Mouse (Mus musculus): Measurements from ENCODE around the gene Ftl1. TPM values are rescaled to one million over a fixed set of nuclear protein-coding genes. Genes with fewer than 3 reads are reported as not detected.
A peak's percentile ranks its signal among the peaks of the same experiment; 100 is the strongest.

Ftl1 gene
- polyA plus RNA-seq, 1 experiment, result 3,506 TPM

- Histone ChIP-seq H3K4me1 (ENCODE audit: control insufficient read depth, insufficient read depth, low read length) (no peaks in the 10 kb centered on the region), H3K27ac (ENCODE audit: insufficient read depth, low read length) (no peak overlapping the region), H3K4me3 (ENCODE audit: insufficient read depth, low read length) (no peak overlapping the region)
- no peak for TF ChIP-seq CTCF (IDR thresholded peaks at IDR 0.05; ENCODE audit: borderline replicate concordance, insufficient read depth, low read length)
- TF ChIP-seq POLR2A (IDR thresholded peaks at IDR 0.05; ENCODE audit: low read depth, low read length), result no peak
Observed at GRCm38 (mm10) chr7:45414740-45415224, 44.9 kb downstream of the Ftl1 start.

- peak overlapping the region; percentile 24; the same call in 1 of the 2 replicates for H3K4me3 ChIP-seq (ENCODE audit: insufficient read depth, low read length)
- no peaks in the 10 kb centered on the region for H3K4me1 ChIP-seq (ENCODE audit: control insufficient read depth, insufficient read depth, low read length)
- H3K27ac ChIP-seq (ENCODE audit: insufficient read depth, low read length), result no peak overlapping the region
- TF ChIP-seq CTCF (IDR thresholded peaks at IDR 0.05; ENCODE audit: borderline replicate concordance, insufficient read depth, low read length) (no peak), POLR2A (IDR thresholded peaks at IDR 0.05; ENCODE audit: low read depth, low read length) (no peak)
Observed at GRCm38 (mm10) chr7:45413864-45414739, 45.6 kb downstream of the Ftl1 start.

GRCm38 (mm10) chr7:45413113-45413863 lies 46.4 kb downstream of the Ftl1 start, which contains the start of gene Ntf5:
TSS of gene Ntf5 (plus strand) at chr7:45413695.
- TF ChIP-seq CTCF (IDR thresholded peaks at IDR 0.05; ENCODE audit: borderline replicate concordance, insufficient read depth, low read length), result no peak
- no peak for TF ChIP-seq POLR2A (IDR thresholded peaks at IDR 0.05; ENCODE audit: low read depth, low read length)
- H3K27ac ChIP-seq (ENCODE audit: insufficient read depth, low read length), result no peak within 1 kb of the TSS
- peak within 1 kb of the TSS; percentile 24 for H3K4me3 ChIP-seq (ENCODE audit: insufficient read depth, low read length)
- H3K4me1 ChIP-seq (ENCODE audit: control insufficient read depth, insufficient read depth, low read length), result no peaks in the 10 kb centered on the region

DNA sequence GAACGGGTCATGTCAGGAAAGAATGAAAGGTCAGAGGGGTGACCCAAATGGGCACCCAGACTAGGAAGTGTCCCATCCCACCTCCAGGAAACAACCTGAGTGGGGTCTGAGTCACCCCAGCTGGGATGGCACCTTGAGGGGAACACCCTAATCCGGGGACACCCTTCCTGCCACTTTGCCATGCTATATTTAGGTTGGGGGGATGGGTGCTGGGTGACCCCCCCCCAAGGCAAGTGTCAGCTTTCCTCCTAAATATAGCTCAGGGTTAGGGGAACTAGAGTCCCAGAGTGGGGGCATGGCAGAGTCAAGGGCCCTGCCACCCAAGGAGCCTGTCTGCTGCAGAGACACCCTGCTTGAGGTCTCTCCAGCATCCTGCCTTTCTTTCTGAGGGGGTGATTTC lies 47.3 kb downstream of the Ftl1 start:
- Histone ChIP-seq H3K4me1 (ENCODE audit: control insufficient read depth, insufficient read depth, low read length) (no peaks in the 10 kb centered on the region), H3K27ac (ENCODE audit: insufficient read depth, low read length) (no peak overlapping the region), H3K4me3 (ENCODE audit: insufficient read depth, low read length) (no peak overlapping the region)
- TF ChIP-seq CTCF (IDR thresholded peaks at IDR 0.05; ENCODE audit: borderline replicate concordance, insufficient read depth, low read length), result no peak
- TF ChIP-seq POLR2A (IDR thresholded peaks at IDR 0.05; ENCODE audit: low read depth, low read length), result no peak

DNA sequence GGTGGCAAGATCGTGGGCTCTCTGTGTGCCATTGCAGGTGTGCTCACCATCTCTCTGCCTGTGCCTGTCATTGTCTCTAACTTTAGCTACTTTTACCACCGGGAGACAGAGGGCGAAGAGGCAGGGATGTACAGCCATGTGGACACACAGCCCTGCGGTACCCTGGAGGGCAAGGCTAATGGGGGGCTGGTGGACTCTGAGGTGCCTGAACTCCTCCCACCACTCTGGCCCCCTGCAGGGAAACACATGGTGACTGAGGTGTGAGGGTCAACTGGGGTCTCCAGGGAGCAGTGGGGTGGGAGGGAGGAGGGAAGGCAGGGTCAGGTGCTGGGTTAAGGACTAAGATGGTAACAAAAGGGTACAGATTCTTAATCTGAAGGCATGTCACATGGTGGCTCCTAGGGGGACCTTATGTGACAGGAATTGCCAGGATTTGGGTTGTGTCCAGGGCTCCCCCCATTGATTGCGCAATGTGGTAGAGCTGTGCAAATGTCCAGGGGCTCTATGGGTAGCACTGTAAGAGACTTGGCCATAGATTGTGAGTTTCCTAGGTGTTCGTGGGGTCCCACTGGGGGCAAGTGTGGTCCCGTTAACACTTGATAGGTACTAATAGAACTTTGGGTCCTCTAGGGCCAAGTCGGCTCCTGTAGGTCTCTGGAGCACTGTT lies 50.1 kb downstream of the Ftl1 start:
- H3K4me1 ChIP-seq (ENCODE audit: control insufficient read depth, insufficient read depth, low read length), result no peaks in the 10 kb centered on the region
- no peak overlapping the region for H3K27ac ChIP-seq (ENCODE audit: insufficient read depth, low read length)
- TF ChIP-seq CTCF (IDR thresholded peaks at IDR 0.05; ENCODE audit: borderline replicate concordance, insufficient read depth, low read length), result no peak
- no peak for TF ChIP-seq POLR2A (IDR thresholded peaks at IDR 0.05; ENCODE audit: low read depth, low read length)
- H3K4me3 ChIP-seq (ENCODE audit: insufficient read depth, low read length), result no peak overlapping the region

DNA sequence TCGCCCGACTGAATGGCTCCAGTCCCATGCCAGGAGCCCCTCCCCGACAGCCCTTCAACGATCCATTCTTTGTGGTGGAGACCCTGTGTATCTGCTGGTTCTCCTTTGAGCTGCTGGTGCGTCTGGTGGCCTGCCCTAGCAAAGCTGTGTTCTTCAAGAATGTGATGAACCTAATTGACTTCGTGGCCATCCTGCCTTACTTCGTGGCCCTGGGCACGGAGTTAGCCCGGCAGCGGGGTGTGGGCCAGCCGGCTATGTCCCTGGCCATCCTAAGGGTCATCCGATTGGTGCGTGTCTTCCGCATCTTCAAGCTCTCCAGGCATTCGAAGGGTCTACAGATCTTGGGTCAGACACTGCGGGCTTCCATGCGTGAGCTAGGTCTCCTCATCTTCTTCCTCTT lies 50.7 kb downstream of the Ftl1 start:
- TF ChIP-seq POLR2A (IDR thresholded peaks at IDR 0.05; ENCODE audit: low read depth, low read length) (no peak), CTCF (IDR thresholded peaks at IDR 0.05; ENCODE audit: borderline replicate concordance, insufficient read depth, low read length) (no peak)
- no peaks in the 10 kb centered on the region for H3K4me1 ChIP-seq (ENCODE audit: control insufficient read depth, insufficient read depth, low read length)
- no peak overlapping the region for H3K4me3 ChIP-seq (ENCODE audit: insufficient read depth, low read length)
- no peak overlapping the region for H3K27ac ChIP-seq (ENCODE audit: insufficient read depth, low read length)

- H3K27ac ChIP-seq (ENCODE audit: insufficient read depth, low read length), result no peak overlapping the region
- H3K4me3 ChIP-seq (ENCODE audit: insufficient read depth, low read length), result no peak overlapping the region
- TF ChIP-seq POLR2A (IDR thresholded peaks at IDR 0.05; ENCODE audit: low read depth, low read length) (no peak), CTCF (IDR thresholded peaks at IDR 0.05; ENCODE audit: borderline replicate concordance, insufficient read depth, low read length) (no peak)
- H3K4me1 ChIP-seq (ENCODE audit: control insufficient read depth, insufficient read depth, low read length), result no peaks in the 10 kb centered on the region
Observed at GRCm38 (mm10) chr7:45408351-45408750, 51.3 kb downstream of the Ftl1 start.

Other genes with a start within 250 kb of the Ftl1 start
- not detected in 2 replicates for gene Dkkl1, start 247.7 kb downstream of the Ftl1 start, polyA plus RNA-seq (2011; ENCODE audit: insufficient read length, low read depth, missing spikeins)
- 79.9 and 94.3 TPM in 2 replicates for gene Tead2, start 244.1 kb downstream of the Ftl1 start, polyA plus RNA-seq (2011; ENCODE audit: insufficient read length, low read depth, missing spikeins)
- 0.86 TPM in 1 of 2 replicates, not detected in the other for gene Cd37, start 220.8 kb downstream of the Ftl1 start, polyA plus RNA-seq (2011; ENCODE audit: insufficient read length, low read depth, missing spikeins)
- not detected in 2 replicates for gene Slc6a16, start 218.8 kb downstream of the Ftl1 start, polyA plus RNA-seq (2011; ENCODE audit: insufficient read length, low read depth, missing spikeins)
- gene Slc6a21, start 182.4 kb downstream of the Ftl1 start, polyA plus RNA-seq (2011; ENCODE audit: insufficient read length, low read depth, missing spikeins), result not detected in 2 replicates
- gene Trpm4, start 126.1 kb downstream of the Ftl1 start, polyA plus RNA-seq (2011; ENCODE audit: insufficient read length, low read depth, missing spikeins), result 9.8 and 12.8 TPM in 2 replicates
- gene Hrc, start 124.6 kb downstream of the Ftl1 start, polyA plus RNA-seq (2011; ENCODE audit: insufficient read length, low read depth, missing spikeins), result not detected in 2 replicates
- 2.5 and 2.7 TPM in 2 replicates for gene Ppfia3, start 92.9 kb downstream of the Ftl1 start, polyA plus RNA-seq (2011; ENCODE audit: insufficient read length, low read depth, missing spikeins)
- 2.3 TPM in 1 of 2 replicates, not detected in the other for gene Lin7b, start 89.3 kb downstream of the Ftl1 start, polyA plus RNA-seq (2011; ENCODE audit: insufficient read length, low read depth, missing spikeins)
- 407 and 463 TPM in 2 replicates for gene Snrnp70, start 64.1 kb downstream of the Ftl1 start, polyA plus RNA-seq (2011; ENCODE audit: insufficient read length, low read depth, missing spikeins)
- gene Kcna7, start 54.2 kb downstream of the Ftl1 start, polyA plus RNA-seq (2011; ENCODE audit: insufficient read length, low read depth, missing spikeins), result not detected in 2 replicates
- gene Ntf5, start 46.2 kb downstream of the Ftl1 start, polyA plus RNA-seq (2011; ENCODE audit: insufficient read length, low read depth, missing spikeins), result 0.79 and 1.0 TPM in 2 replicates
- gene Lhb, start 39.1 kb downstream of the Ftl1 start, polyA plus RNA-seq (2011; ENCODE audit: insufficient read length, low read depth, missing spikeins), result not detected in 2 replicates
- gene Gys1, start 25.0 kb downstream of the Ftl1 start, polyA plus RNA-seq (2011; ENCODE audit: insufficient read length, low read depth, missing spikeins), result 47.6 and 58.2 TPM in 2 replicates
- gene Ruvbl2, start 21.8 kb downstream of the Ftl1 start, polyA plus RNA-seq (2011; ENCODE audit: insufficient read length, low read depth, missing spikeins), result 67.9 and 74.6 TPM in 2 replicates
- 218 and 278 TPM in 2 replicates for gene Bax, start 7.0 kb upstream of the Ftl1 start, polyA plus RNA-seq (2011; ENCODE audit: insufficient read length, low read depth, missing spikeins)
- gene Tulp2, start 22.0 kb upstream of the Ftl1 start, polyA plus RNA-seq (2011; ENCODE audit: insufficient read length, low read depth, missing spikeins), result not detected in 2 replicates
- not detected in 2 replicates for gene Gm45808, start 26.9 kb upstream of the Ftl1 start, polyA plus RNA-seq (2011; ENCODE audit: insufficient read length, low read depth, missing spikeins)
- 0.68 and 1.2 TPM in 2 replicates for gene Dhdh, start 28.9 kb upstream of the Ftl1 start, polyA plus RNA-seq (2011; ENCODE audit: insufficient read length, low read depth, missing spikeins)
- 409 and 447 TPM in 2 replicates for gene Nucb1, start 50.5 kb upstream of the Ftl1 start, polyA plus RNA-seq (2011; ENCODE audit: insufficient read length, low read depth, missing spikeins)
- gene Ppp1r15a, start 66.4 kb upstream of the Ftl1 start, polyA plus RNA-seq (2011; ENCODE audit: insufficient read length, low read depth, missing spikeins), result 31.7 and 35.9 TPM in 2 replicates
- 9.1 and 11.4 TPM in 2 replicates for gene Plekha4, start 66.4 kb upstream of the Ftl1 start, polyA plus RNA-seq (2011; ENCODE audit: insufficient read length, low read depth, missing spikeins)
- gene Hsd17b14, start 95.0 kb upstream of the Ftl1 start, polyA plus RNA-seq (2011; ENCODE audit: insufficient read length, low read depth, missing spikeins), result not detected in 2 replicates
- gene Bcat2, start 110.3 kb upstream of the Ftl1 start, polyA plus RNA-seq (2011; ENCODE audit: insufficient read length, low read depth, missing spikeins), result 25.7 and 30.6 TPM in 2 replicates
- gene Fgf21, start 155.6 kb upstream of the Ftl1 start, polyA plus RNA-seq (2011; ENCODE audit: insufficient read length, low read depth, missing spikeins), result 1.4 and 5.2 TPM in 2 replicates
- not detected in 2 replicates for gene Fut1, start 157.4 kb upstream of the Ftl1 start, polyA plus RNA-seq (2011; ENCODE audit: insufficient read length, low read depth, missing spikeins)
- not detected in 2 replicates for gene Izumo1, start 161.9 kb upstream of the Ftl1 start, polyA plus RNA-seq (2011; ENCODE audit: insufficient read length, low read depth, missing spikeins)
- 0.15 and 0.37 TPM in 2 replicates for gene Rasip1, start 167.6 kb upstream of the Ftl1 start, polyA plus RNA-seq (2011; ENCODE audit: insufficient read length, low read depth, missing spikeins)
- 0.70 and 1.8 TPM in 2 replicates for gene Mamstr, start 180.1 kb upstream of the Ftl1 start, polyA plus RNA-seq (2011; ENCODE audit: insufficient read length, low read depth, missing spikeins)
- gene Fut2, start 206.5 kb upstream of the Ftl1 start, polyA plus RNA-seq (2011; ENCODE audit: insufficient read length, low read depth, missing spikeins), result not detected in 2 replicates
- gene Ntn5, start 224.1 kb upstream of the Ftl1 start, polyA plus RNA-seq (2011; ENCODE audit: insufficient read length, low read depth, missing spikeins), result 0.58 TPM in 1 of 2 replicates, not detected in the other
- 0.21 TPM in 1 of 2 replicates, not detected in the other for gene Sec1, start 234.5 kb upstream of the Ftl1 start, polyA plus RNA-seq (2011; ENCODE audit: insufficient read length, low read depth, missing spikeins)
- 6.6 and 6.8 TPM in 2 replicates for gene Car11, start 240.0 kb upstream of the Ftl1 start, polyA plus RNA-seq (2011; ENCODE audit: insufficient read length, low read depth, missing spikeins)
- gene Dbp, start 245.2 kb upstream of the Ftl1 start, polyA plus RNA-seq (2011; ENCODE audit: insufficient read length, low read depth, missing spikeins), result 15.9 and 17.0 TPM in 2 replicates